In genomic region chr14:40886428-40887202, GRCm38 (mm10) we compare ENCODE assay signal across 9 mouse cellular contexts. TPM values are rescaled to one million over a fixed set of nuclear protein-coding genes. Genes with fewer than 3 reads are reported as not detected.
DNase-seq lines count a peak whose midpoint lies in the region; ATAC-seq lines count a peak whose summit lies in the region.
"Had no signal": no experiment of that assay in that cellular context is flagged by ENCODE, and none has a peak within 500 bp of the region (broad histone marks: within the 10 kb centered on the region; RNA-seq: fewer than 3 reads in every experiment).

No protein-coding gene starts in this region.

- no peak for ATAC-seq in hindbrain, embryonic 11.5 days (ENCODE audit: low FRiP score)
- ATAC-seq in hindbrain, embryonic 12.5 days (ENCODE audit: low FRiP score): no peak

- no peaks in the 10 kb centered on the region for H3K36me3 ChIP-seq in hindbrain, embryonic 11.5 days (ENCODE audit: control insufficient read depth, insufficient read depth, low read length)
- H3K36me3 ChIP-seq in hindbrain, embryonic 12.5 days: no peaks in the 10 kb centered on the region
- H3K36me3 ChIP-seq: heart, embryonic 12.5 days; limb, embryonic 15.5 days had no signal

- no peak overlapping the region for H3K27ac ChIP-seq in hindbrain, embryonic 11.5 days (ENCODE audit: low read depth, low read length)
- H3K27ac ChIP-seq in hindbrain, embryonic 12.5 days: no peak overlapping the region
- H3K27ac ChIP-seq: limb, embryonic 15.5 days had no signal

- DNase-seq in hindbrain, embryonic 11.5 days (ENCODE audit: low spot score): peak; percentile 29
- DNase-seq in thymus, postnatal 14 days: peak; percentile 28
- no peak for DNase-seq in thymus, postnatal 10 days (ENCODE audit: low spot score in 2 of 2)
- DNase-seq in kidney, postnatal 36 days: peak; percentile 37 to 74
- DNase-seq in thymus, postnatal 4 days: peak; percentile 54
- no peak for DNase-seq in retina, postnatal 1 day

- 77% methylated on average over 6 of the region's 6 CpGs for WGBS in hindbrain, embryonic 11.5 days
- WGBS in hindbrain, embryonic 12.5 days: 82% methylated on average over 6 of the region's 6 CpGs

- H3K9me3 ChIP-seq in hindbrain, embryonic 11.5 days (ENCODE audit: control insufficient read depth, low read length): no peaks in the 10 kb centered on the region
- no peaks in the 10 kb centered on the region for H3K9me3 ChIP-seq in hindbrain, embryonic 12.5 days (replicated peaks)
- H3K9me3 ChIP-seq: heart, embryonic 12.5 days; limb, embryonic 15.5 days had no signal

- H3K4me1 ChIP-seq in hindbrain, embryonic 11.5 days (replicated peaks; ENCODE audit: control insufficient read depth, insufficient read depth, low read length): no peaks in the 10 kb centered on the region
- 0 out of 2 replicates have a peak, but pooled peaks cover 3% of the 10 kb centered on the region for H3K4me1 ChIP-seq in hindbrain, embryonic 12.5 days

- no peak overlapping the region for H3K9ac ChIP-seq in hindbrain, embryonic 11.5 days (ENCODE audit: low read depth, low read length)
- no peak overlapping the region for H3K9ac ChIP-seq in hindbrain, embryonic 12.5 days
- H3K9ac ChIP-seq: heart, embryonic 12.5 days; limb, embryonic 15.5 days had no signal

- H3K27me3 ChIP-seq in hindbrain, embryonic 11.5 days (ENCODE audit: control insufficient read depth, insufficient read depth, low read length): no peaks in the 10 kb centered on the region
- H3K27me3 ChIP-seq in hindbrain, embryonic 12.5 days: no peaks in the 10 kb centered on the region
- H3K27me3 ChIP-seq: heart, embryonic 12.5 days; limb, embryonic 15.5 days had no signal

- H3K4me2 ChIP-seq in hindbrain, embryonic 11.5 days (replicated peaks; ENCODE audit: low read depth, low read length): no peak overlapping the region
- H3K4me2 ChIP-seq in hindbrain, embryonic 12.5 days (replicated peaks): no peak overlapping the region
- H3K4me2 ChIP-seq: heart, embryonic 12.5 days; limb, embryonic 15.5 days had no signal

- no peak overlapping the region for H3K4me3 ChIP-seq in hindbrain, embryonic 11.5 days (ENCODE audit: low read depth, low read length)
- no peak overlapping the region for H3K4me3 ChIP-seq in hindbrain, embryonic 12.5 days
- H3K4me3 ChIP-seq: heart, embryonic 12.5 days; limb, embryonic 15.5 days had no signal

RNA-seq across cellular contexts. Expression of gene Sh2d4b, which starts 6.5 kb away (rescaled TPM):
- polyA plus RNA-seq in hindbrain, embryonic 11.5 days (2014; fragmentation: Nextera tagmentation; extraction: Ambion mirVana): 1.4 and 1.5 TPM in 2 replicates
- 0.83 and 1.4 TPM in 2 replicates for polyA plus RNA-seq in hindbrain, embryonic 12.5 days (2016; fragmentation: Nextera tagmentation; extraction: Ambion mirVana)

Comparison
In these comparisons a context has a peak if more than half of its experiments do, and no peak if none do; other contexts are left out.
1. DNase-seq: peak in hindbrain, embryonic 11.5 days (single experiment), thymus, postnatal 14 days (single experiment), kidney, postnatal 36 days (2 of 2) and thymus, postnatal 4 days (single experiment); none in thymus, postnatal 10 days (0 of 2) and retina, postnatal 1 day (single experiment).